Mouse (Mus musculus) embryonic facial prominence, embryonic 12.5 days (tissue): Measurements from ENCODE around the gene Stard13. TPM values are rescaled to one million over a fixed set of nuclear protein-coding genes. Genes with fewer than 3 reads are reported as not detected.

Experiments
- ATAC-seq: fragments of 200-750 bp; cut with Nextera tagmentation; 2 replicates; pipeline ENCODE4 v1.8.0; 2017; ENCODE audit not compliant: insufficient number of reproducible peaks, insufficient read depth, low FRiP score, low TSS enrichment
- H3K27ac ChIP-seq: fragments of 300-500 bp; sonication (generic); 2 replicates; pipeline ENCODE4 v1.5.1; 2016; ENCODE audit warnings: mild to moderate bottlenecking
- H3K27me3 ChIP-seq: fragments of 300-500 bp; sonication (generic); 2 replicates; pipeline ENCODE4 v1.6.1; 2016; ENCODE audit warnings: mild to moderate bottlenecking, moderate library complexity
- H3K36me3 ChIP-seq: fragments of 300-500 bp; sonication (generic); 2 replicates; pipeline ENCODE4 v1.6.1; 2016; ENCODE audit warnings: mild to moderate bottlenecking
- H3K4me1 ChIP-seq: fragments of 300-500 bp; sonication (generic); 2 replicates; pipeline ENCODE4 v1.6.1; 2016
- H3K4me2 ChIP-seq: fragments of 300-500 bp; sonication (generic); replicated peaks from 2 replicates; pipeline ENCODE4 v1.6.1; 2016; ENCODE audit warnings: mild to moderate bottlenecking, moderate library complexity
- H3K4me3 ChIP-seq: fragments of 300-500 bp; sonication (generic); 2 replicates; pipeline ENCODE4 v1.5.1; 2016; ENCODE audit warnings: mild to moderate bottlenecking
- H3K9ac ChIP-seq: fragments of 300-500 bp; sonication (generic); 2 replicates; pipeline ENCODE4 v1.6.1; 2016; ENCODE audit warnings: mild to moderate bottlenecking, moderate library complexity
- H3K9me3 ChIP-seq: fragments of 300-500 bp; sonication (generic); 2 replicates; pipeline ENCODE4 v1.6.1; 2016; ENCODE audit warnings: mild to moderate bottlenecking, moderate library complexity
- WGBS: fragments of 180-500 bp; shearing (Covaris S2); methylation state at CpG from one replicate; pipeline ENCODE4 v1.1.7; 2016; 5-methylcytosine and 5-hydroxymethylcytosine counted together
- polyA plus RNA-seq: library from polyadenylated mRNA; unstranded; fragments of >200 nt; fragmentation: Nextera tagmentation; extraction: Ambion mirVana; gene quantifications from 2 replicates; pipeline ENCODE4 v1.2.1, GENCODE M21; 2016

The Stard13 gene
- polyA plus RNA-seq, 1 experiment from 2014 or later: 7.6 TPM

GRCm38 (mm10) chr5:151248084-151248483 is 14.4 kb upstream of the Stard13 start:
- no peak overlapping the region for H3K4me3 ChIP-seq
- H3K27me3 ChIP-seq: no peaks in the 10 kb centered on the region
- H3K9me3 ChIP-seq: no peaks in the 10 kb centered on the region
- WGBS: 64% methylated on average over 2 of the region's 2 CpGs
- ATAC-seq: no peak
- H3K36me3 ChIP-seq: no peaks in the 10 kb centered on the region
- no peak overlapping the region for H3K4me2 ChIP-seq
- H3K9ac ChIP-seq: no peak overlapping the region
- H3K27ac ChIP-seq: no peak overlapping the region
- H3K4me1 ChIP-seq: 0 out of 2 replicates have a peak, but pooled peaks cover 3% of the 10 kb centered on the region

GRCm38 (mm10) chr5:151247115-151247875 is 13.7 kb upstream of the Stard13 start:
- H3K4me2 ChIP-seq: no peak overlapping the region
- H3K9me3 ChIP-seq: no peaks in the 10 kb centered on the region
- no peaks in the 10 kb centered on the region for H3K36me3 ChIP-seq
- no peak for ATAC-seq
- WGBS: 56% methylated on average over 11 of the region's 11 CpGs
- no peak overlapping the region for H3K4me3 ChIP-seq
- H3K4me1 ChIP-seq: 0 out of 2 replicates have a peak, but pooled peaks cover 3% of the 10 kb centered on the region
- no peak overlapping the region for H3K27ac ChIP-seq
- H3K9ac ChIP-seq: no peak overlapping the region
- H3K27me3 ChIP-seq: no peaks in the 10 kb centered on the region

- H3K27me3 ChIP-seq: no peaks in the 10 kb centered on the region
- no peak overlapping the region for H3K4me2 ChIP-seq
- 90% methylated on average over 2 of the region's 2 CpGs for WGBS
- no peak overlapping the region for H3K27ac ChIP-seq
- H3K9me3 ChIP-seq: no peaks in the 10 kb centered on the region
- H3K36me3 ChIP-seq: no peaks in the 10 kb centered on the region
- no peak overlapping the region for H3K9ac ChIP-seq
- ATAC-seq: no peak
- H3K4me3 ChIP-seq: no peak overlapping the region
- 0 out of 2 replicates have a peak, but pooled peaks cover 3% of the 10 kb centered on the region for H3K4me1 ChIP-seq
Measured at GRCm38 (mm10) chr5:151246287-151246686, 12.7 kb upstream of the Stard13 start.

GRCm38 (mm10) chr5:151245571-151245970 is 11.9 kb upstream of the Stard13 start:
- H3K27ac ChIP-seq: no peak overlapping the region
- no peak for ATAC-seq
- no peaks in the 10 kb centered on the region for H3K36me3 ChIP-seq
- 86% methylated on average over 5 of the region's 5 CpGs for WGBS
- H3K4me1 ChIP-seq: 0 out of 2 replicates have a peak, but pooled peaks cover 3% of the 10 kb centered on the region
- H3K9ac ChIP-seq: no peak overlapping the region
- no peak overlapping the region for H3K4me2 ChIP-seq
- no peak overlapping the region for H3K4me3 ChIP-seq
- no peaks in the 10 kb centered on the region for H3K27me3 ChIP-seq
- H3K9me3 ChIP-seq: no peaks in the 10 kb centered on the region

- no peak overlapping the region for H3K27ac ChIP-seq
- 80% methylated on average over 9 of the region's 9 CpGs for WGBS
Measured at GRCm38 (mm10) chr5:151238730-151239129, 5.1 kb upstream of the Stard13 start.

GRCm38 (mm10) chr5:151236411-151236810 is 2.8 kb upstream of the Stard13 start:
- Histone ChIP-seq H3K27me3 (peaks cover 10% of the 10 kb centered on the region; the same call in 1 of the 2 replicates), H3K36me3 (no peaks in the 10 kb centered on the region), H3K9ac (no peak overlapping the region), H3K27ac (no peak overlapping the region), H3K4me2 (no peak overlapping the region), H3K9me3 (no peaks in the 10 kb centered on the region), H3K4me3 (no peak overlapping the region), H3K4me1 (peaks cover 6% of the 10 kb centered on the region; the same call in 1 of the 2 replicates)
- no peak for ATAC-seq
- 68% methylated on average over 5 of the region's 5 CpGs for WGBS

More at GRCm38 (mm10) chr5:151238730-151239129, 5.1 kb upstream of the Stard13 start:
- no peaks in the 10 kb centered on the region for H3K27me3 ChIP-seq
- no peak overlapping the region for H3K4me3 ChIP-seq
- no peak overlapping the region for H3K4me2 ChIP-seq
- no peak for ATAC-seq
- no peaks in the 10 kb centered on the region; the same call in 1 of the 2 replicates for H3K4me1 ChIP-seq
- no peak overlapping the region for H3K9ac ChIP-seq
- no peaks in the 10 kb centered on the region for H3K9me3 ChIP-seq
- H3K36me3 ChIP-seq: no peaks in the 10 kb centered on the region

- WGBS: 13% methylated on average over 10 of the region's 13 CpGs
- Histone ChIP-seq H3K9me3 (no peaks in the 10 kb centered on the region), H3K9ac (0 out of 2 replicates have a peak overlapping the region, but pooled peaks have one; percentile 60), H3K4me3 (peak overlapping the region; percentile 55), H3K27me3 (peaks cover 10% of the 10 kb centered on the region; the same call in 1 of the 2 replicates), H3K4me2 (peak overlapping the region; percentile 94), H3K4me1 (peaks cover 6% of the 10 kb centered on the region; the same call in 1 of the 2 replicates), H3K27ac (no peak overlapping the region), H3K36me3 (no peaks in the 10 kb centered on the region)
- no peak for ATAC-seq
Measured at GRCm38 (mm10) chr5:151232576-151233299, 898 bp downstream of the Stard13 start.

GRCm38 (mm10) chr5:151231861-151232260 is 1.8 kb downstream of the Stard13 start:
- no peak overlapping the region for H3K27ac ChIP-seq
- 93% methylated on average over 7 of the region's 7 CpGs for WGBS
- H3K9ac ChIP-seq: no peak overlapping the region
- no peaks in the 10 kb centered on the region for H3K36me3 ChIP-seq
- no peak for ATAC-seq
- H3K4me1 ChIP-seq: peaks cover 6% of the 10 kb centered on the region; the same call in 1 of the 2 replicates
- H3K4me2 ChIP-seq: no peak overlapping the region
- peaks cover 10% of the 10 kb centered on the region; the same call in 1 of the 2 replicates for H3K27me3 ChIP-seq
- H3K9me3 ChIP-seq: no peaks in the 10 kb centered on the region
- no peak overlapping the region for H3K4me3 ChIP-seq

- no peaks in the 10 kb centered on the region for H3K36me3 ChIP-seq
- H3K27ac ChIP-seq: no peak overlapping the region
- 79% methylated on average over 4 of the region's 4 CpGs for WGBS
- H3K27me3 ChIP-seq: peaks cover 10% of the 10 kb centered on the region; the same call in 1 of the 2 replicates
- H3K9ac ChIP-seq: no peak overlapping the region
- H3K9me3 ChIP-seq: no peaks in the 10 kb centered on the region
- peaks cover 6% of the 10 kb centered on the region; the same call in 1 of the 2 replicates for H3K4me1 ChIP-seq
- H3K4me3 ChIP-seq: no peak overlapping the region
- no peak for ATAC-seq
- no peak overlapping the region for H3K4me2 ChIP-seq
Measured at GRCm38 (mm10) chr5:151231411-151231810, 2.2 kb downstream of the Stard13 start.

GRCm38 (mm10) chr5:151230427-151230826 is 3.2 kb downstream of the Stard13 start:
- ATAC-seq: no peak
- Histone ChIP-seq H3K4me1 (peaks cover 6% of the 10 kb centered on the region; the same call in 1 of the 2 replicates), H3K4me2 (no peak overlapping the region), H3K27ac (no peak overlapping the region), H3K4me3 (no peak overlapping the region), H3K36me3 (no peaks in the 10 kb centered on the region), H3K9ac (no peak overlapping the region), H3K9me3 (no peaks in the 10 kb centered on the region), H3K27me3 (peaks cover 10% of the 10 kb centered on the region; the same call in 1 of the 2 replicates)
- 82% methylated on average over 4 of the region's 4 CpGs for WGBS

GRCm38 (mm10) chr5:151228367-151229005 is 5.2 kb downstream of the Stard13 start:
- Histone ChIP-seq H3K9me3 (no peaks in the 10 kb centered on the region), H3K27ac (no peak overlapping the region), H3K4me2 (no peak overlapping the region), H3K4me3 (no peak overlapping the region), H3K36me3 (no peaks in the 10 kb centered on the region), H3K4me1 (0 out of 2 replicates have a peak, but pooled peaks cover 6% of the 10 kb centered on the region), H3K27me3 (peaks cover 10% of the 10 kb centered on the region; the same call in 1 of the 2 replicates), H3K9ac (no peak overlapping the region)
- ATAC-seq: no peak
- 72% methylated on average over 13 of the region's 13 CpGs for WGBS
